Mouse (Mus musculus) B cell, adult 62 days (primary cell): ENCODE data around the gene Otub2. TPM values are rescaled to one million over a fixed set of nuclear protein-coding genes. Genes with fewer than 3 reads are reported as not detected.

Experiments used
- total RNA-seq: library from RNA; stranded (reverse); gene quantifications from 4 replicates; pipeline ENCODE4 v1.2.4, GENCODE M21; 2023

Gene Otub2
- total RNA-seq = 3.7 to 5.3 TPM (median 4.7 TPM) in 4 replicates

GRCm38 (mm10) chr12:103388505-103389347, at the start of gene Otub2:
TSS of gene Otub2 (plus strand) at chr12:103388682.

GRCm38 (mm10) chr12:103355746-103356414, 32.6 kb upstream of the Otub2 start, which contains the start of gene Asb2:
TSS of gene Asb2 (minus strand) at chr12:103356001.

GRCm38 (mm10) chr12:103407720-103408119, 19.2 kb downstream of the Otub2 start, which contains the start of gene 9330161L09Rik:
TSS of gene 9330161L09Rik (minus strand) at chr12:103407820.

GRCm38 (mm10) chr12:103425729-103426470, 37.4 kb downstream of the Otub2 start, which contains the start of gene Ddx24:
TSS of gene Ddx24 (minus strand) at chr12:103425830.

GRCm38 (mm10) chr12:103433986-103434731, 45.7 kb downstream of the Otub2 start, which contains the start of gene Ifi27:
TSS of gene Ifi27 (plus strand) at chr12:103434211.

GRCm38 (mm10) chr12:103443524-103443923, 55.0 kb downstream of the Otub2 start, which contains the start of gene Ifi27l2a:
TSS of gene Ifi27l2a (minus strand) at chr12:103443680.

Other genes starting within 250 kb of the Otub2 start
- gene Prima1, start 146.5 kb upstream of the Otub2 start, total RNA-seq = not detected in 4 replicates
- not detected in 4 replicates for gene Fam181a, start 77.7 kb upstream of the Otub2 start, total RNA-seq
- 28.5 to 35.0 TPM (median 31.5 TPM) in 4 replicates for gene Asb2, start 32.7 kb upstream of the Otub2 start, total RNA-seq
- 8.5 to 14.3 TPM (median 11.7 TPM) in 4 replicates for gene 9330161L09Rik, start 19.1 kb downstream of the Otub2 start, total RNA-seq
- 231 to 248 TPM (median 240 TPM) in 4 replicates for gene Ddx24, start 37.1 kb downstream of the Otub2 start, total RNA-seq
- gene Ifi27, start 45.5 kb downstream of the Otub2 start, total RNA-seq = 88.0 to 102 TPM (median 92.5 TPM) in 4 replicates
- 160 to 191 TPM (median 168 TPM) in 4 replicates for gene Ifi27l2a, start 55.0 kb downstream of the Otub2 start, total RNA-seq
- gene Ifi27l2b, start 68.5 kb downstream of the Otub2 start, total RNA-seq = not detected in 4 replicates
- not detected in 4 replicates for gene Ppp4r4, start 143.6 kb downstream of the Otub2 start, total RNA-seq
- gene Serpina10, start 242.8 kb downstream of the Otub2 start, total RNA-seq = not detected in 4 replicates